Mouse (Mus musculus): ENCODE data around the gene Exoc3l2.

DNA sequence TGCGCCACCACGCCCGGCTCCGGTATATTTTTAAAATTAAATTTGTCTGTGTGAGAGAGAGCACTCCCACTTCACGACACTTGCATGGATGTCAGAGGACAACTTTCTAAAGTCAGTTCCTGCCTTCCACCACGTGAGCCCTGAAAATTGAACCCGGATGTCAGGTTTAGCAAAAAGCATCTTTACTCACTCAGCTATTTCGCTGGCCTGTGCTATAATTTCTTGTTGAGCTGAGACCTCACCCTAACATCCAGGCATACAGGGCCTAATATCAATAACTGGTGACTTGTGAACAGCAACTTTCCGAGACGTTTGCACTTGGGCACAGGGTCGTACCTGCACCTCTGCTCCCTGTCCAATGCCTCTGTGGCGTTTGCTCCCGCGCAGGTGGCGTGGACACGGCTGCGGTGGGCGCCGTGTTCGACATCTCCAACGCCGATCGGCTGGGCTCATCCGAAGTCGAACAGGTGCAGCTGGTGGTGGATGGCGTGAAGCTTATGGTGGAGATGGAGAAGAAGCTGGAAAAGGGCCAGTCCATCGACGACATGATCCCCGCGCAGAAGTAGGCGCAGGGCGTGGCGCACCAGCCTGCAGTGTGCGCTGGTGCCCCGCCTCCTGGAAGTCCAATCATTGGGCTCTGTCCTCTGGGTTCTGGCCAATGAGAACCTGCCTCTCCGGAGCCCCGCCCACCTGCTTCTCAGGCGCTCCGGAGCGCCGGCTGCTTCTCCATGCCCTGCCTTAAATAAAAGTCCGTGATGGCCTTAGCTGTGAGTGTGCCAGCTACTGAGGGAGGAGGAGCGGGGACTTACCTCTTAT, 42.1 kb upstream of the Exoc3l2 start:
- TF ChIP-seq POLR2A (IDR thresholded peaks at IDR 0.05; ENCODE audit: insufficient read depth, low read depth, low read length), result no peak
- no peak for TF ChIP-seq CTCF (IDR thresholded peaks at IDR 0.05; ENCODE audit: insufficient read depth, low read depth, low read length)
